Mouse (Mus musculus) lung, postnatal 25 days (tissue): ENCODE results near the gene Vash2.

Experiments
- DNase-seq: peaks from one replicate; pipeline ENCODE4 v3.0.0; 2022; ENCODE audit warnings: low spot score

Vash2 gene

GRCm38 (mm10) chr1:190919725-190920469 lies 59.2 kb downstream of the Vash2 start:
- DNase-seq: no peak

GRCm38 (mm10) chr1:190918938-190919337 lies 60.2 kb downstream of the Vash2 start:
- DNase-seq: no peak

GRCm38 (mm10) chr1:190912623-190913022 lies 66.5 kb downstream of the Vash2 start:
- DNase-seq: no peak

- DNase-seq: peak; percentile 79
These were observed 67.5 kb downstream of the Vash2 start, which contains the start of gene Rps6kc1 for GRCm38 (mm10) chr1:190911415-190912123. TSS of gene Rps6kc1 (minus strand) at chr1:190911770.

- no peak for DNase-seq
These were observed 68.3 kb downstream of the Vash2 start for GRCm38 (mm10) chr1:190910836-190911235.

GRCm38 (mm10) chr1:190904714-190905113 lies 74.4 kb downstream of the Vash2 start:
- no peak for DNase-seq

- peak; percentile 37 for DNase-seq
These were observed 75.0 kb downstream of the Vash2 start for GRCm38 (mm10) chr1:190904136-190904535.

- no peak for DNase-seq
These were observed 78.0 kb downstream of the Vash2 start for GRCm38 (mm10) chr1:190901082-190901481.

- peak; percentile 66 for DNase-seq
These were observed 80.1 kb downstream of the Vash2 start for GRCm38 (mm10) chr1:190898899-190899575.

- DNase-seq: no peak
These were observed 80.9 kb downstream of the Vash2 start for GRCm38 (mm10) chr1:190898186-190898585.
